Mouse (Mus musculus) heart, postnatal 0 days (tissue): Measurements from ENCODE around the gene Tinagl1.

Source experiments
- CTCF ChIP-seq: IDR thresholded peaks from 2 replicates; pipeline ENCODE4 v1.5.1; 2016; ENCODE audit warnings: antibody characterized with exemption, control low read depth, low read depth
- EP300 ChIP-seq: IDR thresholded peaks from 2 replicates; pipeline ENCODE4 v1.6.1; 2016; ENCODE audit warnings: antibody characterized with exemption, low read depth

DNA sequence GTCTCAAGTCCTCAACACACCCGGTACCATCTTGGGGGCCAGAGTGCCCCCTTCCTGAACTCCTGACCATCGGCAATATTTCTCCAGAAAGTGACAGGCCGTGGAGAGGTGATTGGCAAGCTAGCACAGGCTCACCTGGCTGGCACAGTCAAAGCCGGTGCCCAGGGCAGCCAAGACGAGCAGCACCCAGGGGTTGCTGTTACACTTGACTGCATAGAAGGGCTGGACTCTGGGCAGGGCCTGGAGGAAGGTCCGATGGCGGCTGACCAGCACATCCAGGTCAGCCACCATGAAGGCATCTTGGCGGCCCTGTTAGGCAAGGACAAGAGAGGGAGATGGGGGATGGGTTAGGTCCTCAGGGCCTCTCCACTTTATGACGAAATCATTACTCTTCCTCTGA is 45.3 kb upstream of the Tinagl1 start:
- TF ChIP-seq CTCF (no peak), EP300 (no peak)
